Mouse (Mus musculus): Measurements from ENCODE around the gene Snx29.

DNA sequence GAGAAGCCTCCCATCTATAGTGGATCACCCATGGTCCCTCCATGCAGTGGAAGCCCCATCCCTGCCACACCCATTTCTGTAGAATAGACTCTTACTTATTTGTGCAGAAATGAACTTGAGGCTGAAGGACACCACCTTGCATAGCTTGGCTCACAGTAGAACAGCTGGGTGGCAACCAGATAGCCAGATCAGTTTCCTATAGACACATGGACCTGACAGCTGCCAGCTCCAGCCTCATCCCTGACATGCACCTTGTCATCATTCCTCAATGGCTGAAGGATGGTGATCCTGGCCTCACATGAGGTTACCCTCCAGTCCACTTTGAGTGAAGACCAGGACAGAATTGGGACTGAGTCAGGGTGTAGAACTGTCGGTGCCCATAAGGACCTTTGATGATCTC lies 394.2 kb downstream of the Snx29 start:
- TF ChIP-seq CTCF (IDR thresholded peaks at IDR 0.05; ENCODE audit: low read depth) = no peak
- no peak for TF ChIP-seq EP300 (IDR thresholded peaks at IDR 0.05; ENCODE audit: low read depth)

Data from liver, embryonic 14.5 days (tissue).